Mouse (Mus musculus) lung, postnatal 0 days (tissue): ENCODE measurements at regions not wholly inside any gene's neighbourhood (a gene's known extent, or its start where the extent isn't known, plus 50 kb on each side); places are given as distances from the start of the nearest gene placed in this dataset.

Experiments used
- CTCF ChIP-seq: IDR thresholded peaks from 2 replicates; pipeline ENCODE4 v1.5.1; 2016; ENCODE audit warnings: antibody characterized with exemption, mild to moderate bottlenecking
- EP300 ChIP-seq: IDR thresholded peaks from 2 replicates; pipeline ENCODE4 v1.6.1; 2016; ENCODE audit warnings: antibody characterized with exemption, mild to moderate bottlenecking, control low read depth

DNA sequence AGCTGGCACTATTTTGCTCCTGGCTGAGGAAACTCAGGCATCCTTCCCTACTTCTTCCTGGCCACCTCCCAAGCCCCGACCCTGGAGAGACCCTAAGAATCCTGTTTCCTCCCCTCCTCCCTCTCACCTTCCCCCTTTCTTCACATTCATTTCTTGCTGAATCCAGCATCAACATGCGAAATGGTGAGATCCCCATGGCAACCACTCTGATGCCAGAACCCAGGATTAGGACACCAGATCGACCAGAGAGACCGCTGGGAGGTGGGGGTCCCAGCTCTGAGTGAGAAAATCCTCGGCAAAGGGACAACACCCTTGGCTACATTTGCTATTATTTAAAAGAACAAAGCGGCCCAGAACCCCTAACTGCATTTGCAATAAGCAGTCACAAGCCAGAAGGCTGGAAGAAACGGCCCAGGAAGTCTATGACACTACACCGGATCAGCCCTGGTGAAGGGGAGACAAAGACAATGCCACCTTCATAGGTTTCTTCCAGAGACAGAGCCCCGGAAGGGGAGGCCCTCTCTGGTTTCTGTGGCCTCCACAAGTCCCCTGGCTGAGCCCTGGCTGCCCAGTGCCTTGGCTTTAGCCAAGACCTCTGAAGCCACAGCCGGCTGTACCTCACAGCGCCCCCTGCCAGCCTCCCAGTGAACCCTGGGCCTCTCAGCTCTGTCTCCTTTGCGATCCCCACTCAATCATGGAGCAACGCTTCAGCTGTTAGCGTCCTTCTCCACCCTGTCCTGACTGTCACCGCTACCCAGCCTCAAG lies 265.6 kb upstream of the Rpl38 start:
- TF ChIP-seq CTCF (peak; percentile 54), EP300 (no peak)
